Mouse (Mus musculus) heart, embryonic 14.5 days (tissue): ENCODE results near the gene Gm28308. TPM values are rescaled to one million over a fixed set of nuclear protein-coding genes. Genes with fewer than 3 reads are reported as not detected.

Source experiments
- ATAC-seq: fragments of 200-750 bp; cut with Nextera tagmentation; 2 replicates; pipeline ENCODE4 v1.8.0; 2017; ENCODE audit warnings: low read depth, moderate TSS enrichment; ENCODE audit not compliant: insufficient number of reproducible peaks, insufficient read depth, low FRiP score
- H3K27ac ChIP-seq, 2 experiments: fragments of 200-500 bp in 1 of 2; fragments of 300-500 bp in 1 of 2; sonication (generic) in 1 of 2; replicated peaks in 1 of 2; 2 replicates each; pipeline ENCODE4 v1.5.1; 2012 to 2014; ENCODE audit warnings: low read depth in 2 of 2, low read length in 2 of 2, control low read depth in 1 of 2, mild to moderate bottlenecking in 1 of 2, mixed read lengths in 1 of 2; ENCODE audit not compliant: control insufficient read depth in 1 of 2, insufficient read depth in 1 of 2
- H3K27me3 ChIP-seq: fragments of 300-500 bp; sonication (generic); 2 replicates; pipeline ENCODE4 v1.6.1; 2014; ENCODE audit warnings: mild to moderate bottlenecking, low read length, control low read depth; ENCODE audit not compliant: control insufficient read depth, insufficient read depth
- H3K36me3 ChIP-seq: fragments of 300-500 bp; sonication (generic); 2 replicates; pipeline ENCODE4 v1.6.1; 2014; ENCODE audit warnings: mild to moderate bottlenecking, control low read depth, low read length, mixed read lengths; ENCODE audit not compliant: control insufficient read depth, insufficient read depth
- H3K4me1 ChIP-seq, 2 experiments: fragments of 200-500 bp in 1 of 2; fragments of 300-500 bp in 1 of 2; sonication (generic) in 1 of 2; 2 replicates each; pipeline ENCODE4 v1.6.1; 2012 to 2014; ENCODE audit warnings: low read length in 2 of 2, control low read depth in 1 of 2, mixed read lengths in 1 of 2; ENCODE audit not compliant: control insufficient read depth in 2 of 2, insufficient read depth in 2 of 2
- H3K4me2 ChIP-seq: fragments of 300-500 bp; sonication (generic); 2 replicates; pipeline ENCODE4 v1.6.1; 2014; ENCODE audit warnings: mild to moderate bottlenecking, low read length
- H3K4me3 ChIP-seq, 2 experiments: fragments of 200-500 bp in 1 of 2; fragments of 300-500 bp in 1 of 2; sonication (generic) in 1 of 2; 2 replicates each; pipeline ENCODE4 v1.5.1; 2012 to 2014; ENCODE audit warnings: low read length in 2 of 2, mild to moderate bottlenecking in 2 of 2, control low read depth in 1 of 2, low read depth in 1 of 2, moderate library complexity in 1 of 2; ENCODE audit not compliant: control insufficient read depth in 1 of 2, insufficient read depth in 1 of 2
- H3K9ac ChIP-seq: fragments of 300-500 bp; sonication (generic); 2 replicates; pipeline ENCODE4 v1.6.1; 2014; ENCODE audit warnings: mild to moderate bottlenecking, low read length
- H3K9me3 ChIP-seq: fragments of 300-500 bp; sonication (generic); 2 replicates; pipeline ENCODE4 v1.6.1; 2016; ENCODE audit warnings: low read length, control low read depth; ENCODE audit not compliant: control insufficient read depth
- WGBS: fragments of 180-500 bp; shearing (Covaris S2); extraction: QIAGEN DNeasy Blood & Tissue Kit; methylation state at CpG from one replicate; pipeline ENCODE4 v1.1.7; 2014; 5-methylcytosine and 5-hydroxymethylcytosine counted together
- polyA plus RNA-seq: library from polyadenylated mRNA; unstranded; fragments of >200 nt; fragmentation: Nextera tagmentation; extraction: Ambion mirVana; gene quantifications from 2 replicates; pipeline ENCODE4 v1.2.1, GENCODE M21; 2014

The Gm28308 gene
- polyA plus RNA-seq, 1 experiment from 2014 or later, result not detected

- Histone ChIP-seq H3K4me2 (0 out of 2 replicates have a peak overlapping the region, but pooled peaks have one; percentile 0), H3K36me3 (no peaks in the 10 kb centered on the region), H3K4me1 (peaks cover 0 to 3% of the 10 kb centered on the region in 2 experiments; a peak in 2 of 4 replicates), H3K27ac (peak overlapping the region; percentile 45 to 55; a peak in 3 of 4 replicates), H3K9me3 (no peaks in the 10 kb centered on the region), H3K27me3 (peaks cover 98% of the 10 kb centered on the region), H3K4me3 (peak overlapping the region; percentile 32 to 36), H3K9ac (peak overlapping the region; percentile 31)
- WGBS, result 1% methylated on average over 38 of the region's 41 CpGs
- no peak for ATAC-seq
Measured at GRCm38 (mm10) chr6:52174968-52175751, 38.0 kb downstream of the Gm28308 start.

GRCm38 (mm10) chr6:52173648-52174047 is 39.5 kb downstream of the Gm28308 start:
- Histone ChIP-seq H3K4me1 (peaks cover 0 to 3% of the 10 kb centered on the region in 2 experiments; a peak in 2 of 4 replicates), H3K4me2 (peak overlapping the region; percentile 8; the same call in 1 of the 2 replicates), H3K27ac (no peak overlapping the region), H3K9me3 (no peaks in the 10 kb centered on the region), H3K4me3 (no peak overlapping the region), H3K27me3 (peaks cover 96% of the 10 kb centered on the region), H3K9ac (no peak overlapping the region), H3K36me3 (no peaks in the 10 kb centered on the region)
- no peak for ATAC-seq
- WGBS, result 9% methylated on average over 4 of the region's 4 CpGs

GRCm38 (mm10) chr6:52172501-52172900 is 40.6 kb downstream of the Gm28308 start:
- H3K9me3 ChIP-seq, result no peaks in the 10 kb centered on the region
- peaks cover 97% of the 10 kb centered on the region for H3K27me3 ChIP-seq
- H3K4me2 ChIP-seq, result peak overlapping the region; percentile 52
- H3K4me1 ChIP-seq, result peaks cover 0 to 3% of the 10 kb centered on the region in 2 experiments; a peak in 2 of 4 replicates
- WGBS, result 1% methylated on average over 35 of the region's 35 CpGs
- H3K27ac ChIP-seq, result peak overlapping the region in 1 of 2 experiments; percentile 23; a peak in 1 of 4 replicates
- no peaks in the 10 kb centered on the region for H3K36me3 ChIP-seq
- ATAC-seq, result no peak
- H3K4me3 ChIP-seq, result peak overlapping the region; percentile 18 to 23
- H3K9ac ChIP-seq, result no peak overlapping the region; the same call in 1 of the 2 replicates

GRCm38 (mm10) chr6:52171938-52172337 is 41.2 kb downstream of the Gm28308 start:
- Histone ChIP-seq H3K4me2 (peak overlapping the region; percentile 52; the same call in 1 of the 2 replicates), H3K9me3 (no peaks in the 10 kb centered on the region), H3K4me3 (peak overlapping the region in 1 of 2 experiments; percentile 23; a peak in 1 of 4 replicates), H3K36me3 (no peaks in the 10 kb centered on the region), H3K9ac (no peak overlapping the region), H3K27ac (no peak overlapping the region), H3K4me1 (peaks cover 0 to 3% of the 10 kb centered on the region in 2 experiments; a peak in 2 of 4 replicates), H3K27me3 (peaks cover 97% of the 10 kb centered on the region)
- WGBS, result 9% methylated on average over 7 of the region's 7 CpGs
- no peak for ATAC-seq

- WGBS, result 9% methylated on average over 4 of the region's 4 CpGs
Measured at GRCm38 (mm10) chr6:52171331-52171730, 41.8 kb downstream of the Gm28308 start.

GRCm38 (mm10) chr6:52170898-52171223 is 42.3 kb downstream of the Gm28308 start:
- Histone ChIP-seq H3K4me2 (0 out of 2 replicates have a peak overlapping the region, but pooled peaks have one; percentile 7), H3K4me1 (peaks cover 0 to 3% of the 10 kb centered on the region in 2 experiments; a peak in 2 of 4 replicates), H3K4me3 (no peak overlapping the region), H3K27me3 (peaks cover 97% of the 10 kb centered on the region), H3K9me3 (no peaks in the 10 kb centered on the region), H3K27ac (peak overlapping the region; percentile 19 to 41; a peak in 2 of 4 replicates), H3K36me3 (no peaks in the 10 kb centered on the region), H3K9ac (no peak overlapping the region)
- WGBS, result 8% methylated on average over 5 of the region's 5 CpGs
- ATAC-seq, result no peak

More at GRCm38 (mm10) chr6:52171331-52171730, 41.8 kb downstream of the Gm28308 start:
- H3K27ac ChIP-seq, result no peak overlapping the region; a peak in 1 of 4 replicates
- no peaks in the 10 kb centered on the region for H3K9me3 ChIP-seq
- no peaks in the 10 kb centered on the region for H3K36me3 ChIP-seq
- H3K4me1 ChIP-seq, result peaks cover 0 to 3% of the 10 kb centered on the region in 2 experiments; a peak in 2 of 4 replicates
- H3K4me2 ChIP-seq, result no peak overlapping the region
- H3K27me3 ChIP-seq, result peaks cover 97% of the 10 kb centered on the region
- H3K9ac ChIP-seq, result no peak overlapping the region
- no peak overlapping the region for H3K4me3 ChIP-seq
- ATAC-seq, result no peak

GRCm38 (mm10) chr6:52170166-52170897 is 42.8 kb downstream of the Gm28308 start:
- peak overlapping the region; percentile 19 to 41; a peak in 2 of 4 replicates for H3K27ac ChIP-seq
- H3K36me3 ChIP-seq, result no peaks in the 10 kb centered on the region
- H3K4me2 ChIP-seq, result peak overlapping the region; percentile 7; the same call in 1 of the 2 replicates
- 4% methylated on average over 39 of the region's 40 CpGs for WGBS
- peaks cover 0 to 3% of the 10 kb centered on the region in 2 experiments; a peak in 2 of 4 replicates for H3K4me1 ChIP-seq
- no peak overlapping the region for H3K4me3 ChIP-seq
- H3K9me3 ChIP-seq, result no peaks in the 10 kb centered on the region
- H3K27me3 ChIP-seq, result peaks cover 97% of the 10 kb centered on the region
- H3K9ac ChIP-seq, result peak overlapping the region; percentile 12; the same call in 1 of the 2 replicates
- ATAC-seq, result no peak
